Mouse (Mus musculus): ENCODE results near the gene Myo19. TPM values are rescaled to one million over a fixed set of nuclear protein-coding genes. Genes with fewer than 3 reads are reported as not detected.

Gene Myo19
- polyA plus RNA-seq, 1 experiment from 2014 or later = 11.8 TPM

- Histone ChIP-seq H3K4me3 (no peak overlapping the region), H3K27me3 (ENCODE audit: low read depth, poor library complexity, severe bottlenecking) (no peaks in the 10 kb centered on the region), H3K4me1 (peaks cover 7% of the 10 kb centered on the region; the same call in 1 of the 2 replicates), H3K9me3 (replicated peaks) (no peaks in the 10 kb centered on the region), H3K36me3 (no peaks in the 10 kb centered on the region), H3K27ac (replicated peaks) (no peak overlapping the region)
- 10% methylated on average over 6 of the region's 6 CpGs for WGBS
- no peak for DNase-seq (ENCODE audit: low spot score)
Observed at GRCm38 (mm10) chr11:84932261-84932660, 52.3 kb downstream of the Myo19 start.

DNA sequence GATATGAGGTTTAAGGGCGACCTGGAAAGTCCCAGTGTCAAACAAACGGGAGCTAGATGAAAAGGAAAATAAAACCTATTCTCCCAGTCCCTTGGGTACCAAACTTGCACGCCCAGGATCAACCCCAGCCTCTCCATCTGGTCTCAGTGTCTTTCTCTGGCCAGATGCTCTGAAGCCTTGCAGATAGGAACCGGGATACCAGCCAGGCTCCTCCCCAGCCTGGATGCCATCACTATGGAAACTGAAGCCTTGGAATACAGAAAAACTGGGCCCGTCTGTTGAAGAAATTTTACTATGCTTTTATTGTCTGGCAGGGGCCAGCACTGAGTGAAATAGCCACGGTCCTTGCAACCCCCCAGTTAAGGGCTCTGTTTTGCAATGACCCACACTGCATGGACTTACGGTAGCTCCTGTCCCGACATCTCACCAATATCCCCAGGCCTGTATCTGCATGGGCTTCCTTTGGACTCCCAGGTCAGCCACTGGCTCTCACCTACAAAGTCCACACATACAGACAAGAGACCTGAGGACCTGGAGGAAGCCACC, 59.6 kb downstream of the Myo19 start:
- Histone ChIP-seq H3K27ac (replicated peaks) (no peak overlapping the region), H3K36me3 (no peaks in the 10 kb centered on the region), H3K4me3 (no peak overlapping the region), H3K9me3 (replicated peaks) (no peaks in the 10 kb centered on the region), H3K4me1 (peaks cover 26% of the 10 kb centered on the region), H3K27me3 (ENCODE audit: low read depth, poor library complexity, severe bottlenecking) (peaks cover 19% of the 10 kb centered on the region; the same call in 1 of the 2 replicates)
- 61% methylated on average over 8 of the region's 8 CpGs for WGBS
- DNase-seq (ENCODE audit: low spot score) = no peak

GRCm38 (mm10) chr11:84940140-84940539, 60.2 kb downstream of the Myo19 start:
- 84% methylated on average over 10 of the region's 10 CpGs for WGBS
- Histone ChIP-seq H3K9me3 (replicated peaks) (no peaks in the 10 kb centered on the region), H3K27ac (replicated peaks) (no peak overlapping the region), H3K36me3 (no peaks in the 10 kb centered on the region), H3K4me3 (no peak overlapping the region), H3K27me3 (ENCODE audit: low read depth, poor library complexity, severe bottlenecking) (peaks cover 22% of the 10 kb centered on the region; the same call in 1 of the 2 replicates), H3K4me1 (peaks cover 31% of the 10 kb centered on the region)
- no peak for DNase-seq (ENCODE audit: low spot score)

DNA sequence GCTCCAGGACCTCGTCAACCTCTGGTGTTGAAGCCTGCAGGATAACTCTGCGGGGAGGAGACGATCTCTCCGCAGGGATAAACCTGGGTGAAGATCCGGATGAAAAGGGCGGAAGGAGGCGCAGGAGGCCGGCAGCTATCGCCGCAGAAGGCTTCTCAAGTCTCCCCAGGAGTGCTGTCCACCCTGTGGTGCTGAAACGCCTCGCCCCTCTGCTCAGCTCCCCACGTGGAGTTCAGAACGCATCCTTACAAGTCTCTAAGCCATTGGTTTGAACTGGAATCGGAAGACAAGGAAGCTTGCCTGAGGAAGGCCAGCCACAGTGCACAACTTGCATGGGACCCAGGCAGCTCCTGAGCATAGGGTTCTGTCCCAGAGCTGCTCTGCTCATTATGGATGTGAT, 64.0 kb downstream of the Myo19 start:
- Histone ChIP-seq H3K27me3 (ENCODE audit: low read depth, poor library complexity, severe bottlenecking) (peaks cover 22% of the 10 kb centered on the region; the same call in 1 of the 2 replicates), H3K27ac (replicated peaks) (peak overlapping the region; percentile 75), H3K4me1 (peaks cover 51% of the 10 kb centered on the region), H3K36me3 (no peaks in the 10 kb centered on the region), H3K4me3 (peak overlapping the region; percentile 42), H3K9me3 (replicated peaks) (no peaks in the 10 kb centered on the region)
- under 1% methylated on average over 15 of the region's 15 CpGs for WGBS
- peak; percentile 77 for DNase-seq (ENCODE audit: low spot score)

DNA sequence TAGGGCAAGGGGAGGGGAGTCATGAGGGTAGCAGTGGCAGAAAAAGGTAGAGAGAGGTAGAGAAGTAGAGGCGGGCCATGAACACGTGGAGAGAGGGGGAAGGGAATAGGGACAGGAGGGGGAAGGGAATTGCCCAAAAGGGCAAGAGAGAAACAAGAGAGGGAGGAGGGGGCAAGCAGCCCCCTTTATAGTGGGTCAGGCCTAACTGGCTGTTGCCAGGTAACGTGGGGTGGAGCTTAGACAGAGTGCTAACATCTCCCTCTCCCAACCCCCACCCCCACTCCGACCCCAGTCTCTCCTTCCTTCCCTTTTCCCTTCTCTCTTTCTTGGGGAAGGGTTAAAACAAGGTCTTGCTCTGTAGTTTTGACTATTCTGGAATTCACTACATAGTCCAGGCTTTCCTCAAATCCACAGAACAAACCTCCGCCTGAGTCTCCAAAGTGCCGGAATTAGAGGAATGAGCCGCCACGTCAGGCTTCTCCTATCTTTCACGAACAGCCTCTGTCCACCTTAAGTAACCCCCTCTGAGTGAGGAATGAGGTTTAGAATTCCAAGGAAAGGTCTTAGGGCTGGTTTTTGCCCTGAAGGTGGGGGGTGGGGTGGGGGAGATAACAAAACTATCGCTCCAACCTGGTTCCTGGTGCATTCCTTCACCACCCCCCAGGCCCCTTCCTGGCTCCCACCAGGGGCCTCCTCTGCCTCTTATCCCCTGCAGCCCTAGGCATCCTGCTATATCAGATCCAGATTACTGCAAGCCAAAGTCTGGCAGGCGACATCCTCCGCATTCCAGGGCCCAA, 64.9 kb downstream of the Myo19 start:
- no peaks in the 10 kb centered on the region for H3K9me3 ChIP-seq (replicated peaks)
- under 1% methylated on average over 12 of the region's 12 CpGs for WGBS
- H3K4me3 ChIP-seq = peak overlapping the region; percentile 42
- H3K27ac ChIP-seq (replicated peaks) = peak overlapping the region; percentile 75
- peaks cover 22% of the 10 kb centered on the region; the same call in 1 of the 2 replicates for H3K27me3 ChIP-seq (ENCODE audit: low read depth, poor library complexity, severe bottlenecking)
- H3K4me1 ChIP-seq = peaks cover 46% of the 10 kb centered on the region
- no peaks in the 10 kb centered on the region for H3K36me3 ChIP-seq
- DNase-seq (ENCODE audit: low spot score) = peak; percentile 57

GRCm38 (mm10) chr11:84945841-84946240, 65.9 kb downstream of the Myo19 start:
- no peaks in the 10 kb centered on the region for H3K36me3 ChIP-seq

DNA sequence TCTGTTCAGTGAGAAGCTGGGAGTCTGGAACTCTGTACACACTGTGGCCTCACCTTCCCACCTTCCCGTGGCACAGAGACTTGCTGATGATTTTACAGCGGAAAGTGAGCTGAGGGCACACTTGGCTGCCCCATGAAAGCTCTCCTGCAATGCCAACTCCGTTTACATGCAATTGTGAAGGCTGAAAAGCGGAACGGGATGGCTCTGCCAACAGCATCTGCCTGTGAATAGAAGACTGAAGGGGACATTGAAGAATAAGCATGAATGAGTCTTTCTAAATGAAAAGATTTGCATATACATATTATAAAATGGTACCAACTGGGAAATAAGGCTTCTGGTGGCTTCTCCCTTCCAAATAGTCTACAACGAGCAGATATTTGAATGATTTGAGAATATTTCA, 67.3 kb downstream of the Myo19 start:
- Histone ChIP-seq H3K9me3 (replicated peaks) (no peaks in the 10 kb centered on the region), H3K4me1 (peaks cover 43% of the 10 kb centered on the region), H3K27me3 (ENCODE audit: low read depth, poor library complexity, severe bottlenecking) (peaks cover 22% of the 10 kb centered on the region; the same call in 1 of the 2 replicates), H3K36me3 (no peaks in the 10 kb centered on the region), H3K27ac (replicated peaks) (no peak overlapping the region), H3K4me3 (no peak overlapping the region)
- no peak for DNase-seq (ENCODE audit: low spot score)
- WGBS = 79% methylated on average over 6 of the region's 6 CpGs

More at GRCm38 (mm10) chr11:84945841-84946240, 65.9 kb downstream of the Myo19 start:
- H3K4me3 ChIP-seq = no peak overlapping the region
- no peak overlapping the region for H3K27ac ChIP-seq (replicated peaks)
- H3K27me3 ChIP-seq (ENCODE audit: low read depth, poor library complexity, severe bottlenecking) = peaks cover 22% of the 10 kb centered on the region; the same call in 1 of the 2 replicates
- H3K9me3 ChIP-seq (replicated peaks) = no peaks in the 10 kb centered on the region
- DNase-seq (ENCODE audit: low spot score) = no peak
- 64% methylated on average over 3 of the region's 3 CpGs for WGBS
- peaks cover 43% of the 10 kb centered on the region for H3K4me1 ChIP-seq

- Histone ChIP-seq H3K27me3 (ENCODE audit: low read depth, poor library complexity, severe bottlenecking) (peaks cover 17% of the 10 kb centered on the region), H3K9me3 (replicated peaks) (no peaks in the 10 kb centered on the region), H3K36me3 (no peaks in the 10 kb centered on the region), H3K27ac (replicated peaks) (0 out of 2 replicates have a peak overlapping the region, but pooled peaks have one; percentile 23), H3K4me3 (no peak overlapping the region), H3K4me1 (peaks cover 45% of the 10 kb centered on the region)
- no peak for DNase-seq (ENCODE audit: low spot score)
- 39% methylated on average over 3 of the region's 3 CpGs for WGBS
Observed at GRCm38 (mm10) chr11:84948114-84948513, 68.2 kb downstream of the Myo19 start.

GRCm38 (mm10) chr11:84948526-84948925, 68.6 kb downstream of the Myo19 start:
- Histone ChIP-seq H3K27me3 (ENCODE audit: low read depth, poor library complexity, severe bottlenecking) (peaks cover 17% of the 10 kb centered on the region), H3K36me3 (no peaks in the 10 kb centered on the region), H3K4me1 (peaks cover 41% of the 10 kb centered on the region), H3K27ac (replicated peaks) (no peak overlapping the region), H3K9me3 (replicated peaks) (no peaks in the 10 kb centered on the region), H3K4me3 (no peak overlapping the region)
- DNase-seq (ENCODE audit: low spot score) = no peak
- WGBS = 45% methylated on average over 3 of the region's 3 CpGs

- Histone ChIP-seq H3K36me3 (no peaks in the 10 kb centered on the region), H3K27ac (replicated peaks) (no peak overlapping the region), H3K9me3 (replicated peaks) (no peaks in the 10 kb centered on the region), H3K27me3 (ENCODE audit: low read depth, poor library complexity, severe bottlenecking) (peaks cover 27% of the 10 kb centered on the region), H3K4me1 (peaks cover 33% of the 10 kb centered on the region), H3K4me3 (no peak overlapping the region)
- 27% methylated on average over 2 of the region's 2 CpGs for WGBS
- no peak for DNase-seq (ENCODE audit: low spot score)
Observed at GRCm38 (mm10) chr11:84952611-84953010, 72.7 kb downstream of the Myo19 start.

- Histone ChIP-seq H3K36me3 (no peaks in the 10 kb centered on the region), H3K9me3 (replicated peaks) (no peaks in the 10 kb centered on the region), H3K4me3 (no peak overlapping the region), H3K27ac (replicated peaks) (no peak overlapping the region), H3K27me3 (ENCODE audit: low read depth, poor library complexity, severe bottlenecking) (peaks cover 57% of the 10 kb centered on the region), H3K4me1 (peaks cover 56% of the 10 kb centered on the region)
- 28% methylated on average over 5 of the region's 5 CpGs for WGBS
- no peak for DNase-seq (ENCODE audit: low spot score)
Observed at GRCm38 (mm10) chr11:84956400-84956799, 76.5 kb downstream of the Myo19 start.

DNA sequence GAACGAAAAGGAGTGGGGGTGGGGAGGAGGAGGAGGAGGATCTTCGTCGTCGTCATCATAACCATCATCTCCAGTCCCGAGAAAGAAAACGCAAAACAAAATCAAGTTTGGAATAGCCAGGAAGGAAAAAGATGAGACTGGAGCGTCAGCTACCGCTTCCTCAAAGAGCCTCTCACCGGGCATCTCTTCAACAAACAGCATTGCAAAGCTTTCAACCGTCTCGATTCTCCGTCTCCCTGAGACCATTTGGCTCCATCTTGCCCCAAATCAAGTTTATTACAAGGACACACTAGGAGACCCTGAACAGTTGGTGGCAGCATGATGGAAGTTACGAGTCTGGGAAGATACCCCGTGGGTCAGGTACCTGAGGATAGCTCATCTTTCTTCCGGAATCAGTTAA, 77.2 kb downstream of the Myo19 start:
- Histone ChIP-seq H3K4me1 (peaks cover 56% of the 10 kb centered on the region), H3K36me3 (no peaks in the 10 kb centered on the region), H3K27ac (replicated peaks) (no peak overlapping the region), H3K4me3 (peak overlapping the region; percentile 56), H3K27me3 (ENCODE audit: low read depth, poor library complexity, severe bottlenecking) (peaks cover 57% of the 10 kb centered on the region), H3K9me3 (replicated peaks) (no peaks in the 10 kb centered on the region)
- WGBS = 7% methylated on average over 15 of the region's 15 CpGs
- no peak for DNase-seq (ENCODE audit: low spot score)
